Mouse (Mus musculus) embryonic facial prominence, embryonic 14.5 days (tissue): ENCODE results near the gene Pcsk2. TPM values are rescaled to one million over a fixed set of nuclear protein-coding genes. Genes with fewer than 3 reads are reported as not detected.

Experiments used
- ATAC-seq: fragments of 200-750 bp; cut with Nextera tagmentation; 2 replicates; pipeline ENCODE4 v1.8.0; 2017; ENCODE audit warnings: low read depth, moderate number of reproducible peaks, moderate TSS enrichment
- DNase-seq: peaks from one replicate; pipeline ENCODE4 v3.0.0-alpha.2; 2015; ENCODE audit warnings: low spot score
- H3K27ac ChIP-seq: fragments of 300-500 bp; sonication (generic); replicated peaks from 2 replicates; pipeline ENCODE4 v1.5.1; 2014; ENCODE audit warnings: low read depth, mild to moderate bottlenecking, low read length, moderate library complexity
- H3K27me3 ChIP-seq: fragments of 300-500 bp; sonication (generic); replicated peaks from 2 replicates; pipeline ENCODE4 v1.6.1; 2014; ENCODE audit warnings: low read length; ENCODE audit not compliant: control insufficient read depth, insufficient read depth
- H3K36me3 ChIP-seq: fragments of 300-500 bp; sonication (generic); 2 replicates; pipeline ENCODE4 v1.6.1; 2014; ENCODE audit warnings: low read length, mixed read lengths; ENCODE audit not compliant: control insufficient read depth, insufficient read depth
- H3K4me1 ChIP-seq: fragments of 300-500 bp; sonication (generic); 2 replicates; pipeline ENCODE4 v1.6.1; 2014; ENCODE audit warnings: antibody characterized with exemption, low read length; ENCODE audit not compliant: control insufficient read depth, insufficient read depth
- H3K4me2 ChIP-seq: fragments of 300-500 bp; sonication (generic); 2 replicates; pipeline ENCODE4 v1.6.1; 2014; ENCODE audit warnings: low read depth, mild to moderate bottlenecking, low read length, moderate library complexity, mixed read lengths
- H3K4me3 ChIP-seq: fragments of 300-500 bp; sonication (generic); 2 replicates; pipeline ENCODE4 v1.5.1; 2014; ENCODE audit warnings: low read depth, mild to moderate bottlenecking, low read length
- H3K9ac ChIP-seq: fragments of 300-500 bp; sonication (generic); 2 replicates; pipeline ENCODE4 v1.6.1; 2014; ENCODE audit warnings: low read depth, mild to moderate bottlenecking, low read length, moderate library complexity, mixed read lengths
- H3K9me3 ChIP-seq: fragments of 300-500 bp; sonication (generic); 2 replicates; pipeline ENCODE4 v1.6.1; 2016; ENCODE audit warnings: low read length; ENCODE audit not compliant: control insufficient read depth
- WGBS: fragments of 180-500 bp; shearing (Covaris S2); extraction: QIAGEN DNeasy Blood & Tissue Kit; methylation state at CpG from one replicate; pipeline ENCODE4 v1.1.7; 2014; 5-methylcytosine and 5-hydroxymethylcytosine counted together
- polyA plus RNA-seq: library from polyadenylated mRNA; unstranded; fragments of >200 nt; fragmentation: Nextera tagmentation; extraction: Ambion mirVana; gene quantifications from 2 replicates; pipeline ENCODE4 v1.2.1, GENCODE M21; 2014

The Pcsk2 gene
- polyA plus RNA-seq, 1 experiment from 2014 or later: 2.7 TPM

DNA sequence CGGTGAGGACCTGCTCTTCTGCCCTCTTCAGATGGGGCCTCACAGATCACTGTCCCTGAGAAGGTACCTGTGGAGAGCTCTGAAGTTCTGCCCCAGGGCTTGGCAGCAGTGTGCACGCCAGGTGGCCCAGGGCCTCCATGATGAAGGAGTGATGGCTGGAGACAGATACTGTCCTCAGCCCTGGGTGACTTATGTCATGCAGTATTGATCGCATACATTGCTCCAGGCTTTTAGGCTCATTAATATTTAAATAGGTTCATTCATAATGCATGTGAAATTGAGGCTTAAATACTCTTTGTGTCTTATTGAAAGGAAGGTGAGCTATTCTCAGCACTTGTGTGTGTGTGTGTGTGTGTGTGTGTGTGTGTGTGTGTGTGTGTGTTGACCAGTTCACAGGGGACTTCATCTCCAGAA, 157.0 kb downstream of the Pcsk2 start:
- Histone ChIP-seq H3K36me3 (no peaks in the 10 kb centered on the region), H3K9me3 (no peaks in the 10 kb centered on the region), H3K9ac (no peak overlapping the region), H3K4me2 (no peak overlapping the region), H3K27ac (no peak overlapping the region), H3K27me3 (no peaks in the 10 kb centered on the region), H3K4me3 (no peak overlapping the region), H3K4me1 (no peaks in the 10 kb centered on the region)
- ATAC-seq: peak; percentile 37; the same call in 1 of the 2 replicates
- no peak for DNase-seq
- WGBS: 70% methylated on average over 3 of the region's 3 CpGs

DNA sequence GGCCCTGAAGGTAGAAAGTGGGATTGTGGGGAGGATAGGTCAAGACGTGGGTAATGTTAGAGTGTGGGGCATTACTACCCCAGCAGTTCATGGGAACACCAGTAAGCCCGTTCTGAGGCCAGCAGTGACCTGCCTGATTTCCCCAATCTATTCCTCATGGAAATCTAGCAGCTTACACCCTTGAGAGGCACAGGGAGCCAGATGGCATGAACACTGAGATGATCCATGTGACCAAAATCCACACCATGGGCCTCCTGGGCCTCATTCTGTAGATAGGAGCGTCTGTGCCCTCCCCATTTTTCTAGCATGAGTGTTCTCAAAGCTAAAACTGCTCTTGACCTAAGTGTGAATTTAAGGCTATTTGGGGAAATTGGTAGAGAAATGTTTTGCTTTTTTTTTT, 162.2 kb downstream of the Pcsk2 start:
- Histone ChIP-seq H3K27me3 (no peaks in the 10 kb centered on the region), H3K9me3 (no peaks in the 10 kb centered on the region), H3K36me3 (no peaks in the 10 kb centered on the region), H3K4me2 (no peak overlapping the region), H3K4me3 (no peak overlapping the region), H3K27ac (no peak overlapping the region), H3K9ac (no peak overlapping the region), H3K4me1 (no peaks in the 10 kb centered on the region)
- no peak for ATAC-seq
- DNase-seq: no peak
- WGBS: 58% methylated on average over 3 of the region's 3 CpGs

DNA sequence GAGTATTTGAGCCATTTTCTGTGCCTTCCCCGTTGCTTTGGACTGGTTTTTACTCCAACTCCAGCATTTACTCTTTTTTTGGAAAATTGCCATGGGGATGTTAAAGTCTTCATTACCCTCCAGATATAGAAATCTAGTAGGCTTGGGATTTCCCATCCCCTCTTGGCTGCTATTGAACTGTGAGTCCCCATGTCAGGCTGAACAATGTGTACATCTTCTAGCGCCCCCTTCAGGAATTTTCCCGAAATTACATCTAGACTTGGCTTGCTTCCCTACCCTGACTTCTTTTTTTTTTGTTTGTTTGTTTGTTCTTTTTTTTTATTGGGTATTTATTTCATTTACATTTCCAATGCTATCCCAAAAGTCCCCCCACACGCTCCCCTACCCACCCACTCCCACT, 163.3 kb downstream of the Pcsk2 start:
- ATAC-seq (no peak), DNase-seq (peak; percentile 22)

DNA sequence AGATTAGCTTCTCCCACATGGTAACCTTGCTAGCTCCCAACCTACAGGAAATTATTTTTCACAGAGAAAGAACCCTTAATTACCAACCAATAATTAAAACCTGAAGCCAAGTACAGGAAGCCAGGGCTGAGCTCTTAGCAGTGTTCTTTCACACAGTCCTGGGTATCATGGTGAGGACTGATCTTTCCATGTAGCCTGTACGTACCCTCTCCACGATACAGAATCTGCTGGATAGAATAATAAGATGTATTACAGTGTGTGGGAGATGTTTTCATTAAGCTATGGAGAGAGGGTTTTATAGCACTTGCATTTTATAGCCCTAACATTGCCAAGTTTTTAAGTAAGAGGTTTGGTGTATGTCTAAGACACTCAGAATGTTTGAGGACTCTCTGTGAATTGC, 164.0 kb downstream of the Pcsk2 start:
- H3K36me3 ChIP-seq: no peaks in the 10 kb centered on the region
- 90% methylated on average over 2 of the region's 2 CpGs for WGBS
- no peaks in the 10 kb centered on the region for H3K4me1 ChIP-seq
- ATAC-seq: no peak
- H3K27me3 ChIP-seq: no peaks in the 10 kb centered on the region
- H3K4me3 ChIP-seq: no peak overlapping the region
- H3K9ac ChIP-seq: no peak overlapping the region
- H3K4me2 ChIP-seq: no peak overlapping the region
- no peaks in the 10 kb centered on the region for H3K9me3 ChIP-seq
- no peak overlapping the region for H3K27ac ChIP-seq
- no peak for DNase-seq

More for the DNA sequence above, 163.3 kb downstream of the Pcsk2 start:
- no peak overlapping the region for H3K4me3 ChIP-seq
- no peak overlapping the region for H3K4me2 ChIP-seq
- H3K4me1 ChIP-seq: no peaks in the 10 kb centered on the region
- H3K27me3 ChIP-seq: no peaks in the 10 kb centered on the region
- 27% methylated on average over 4 of the region's 4 CpGs for WGBS
- H3K27ac ChIP-seq: no peak overlapping the region
- H3K9me3 ChIP-seq: no peaks in the 10 kb centered on the region
- H3K36me3 ChIP-seq: no peaks in the 10 kb centered on the region
- H3K9ac ChIP-seq: no peak overlapping the region

DNA sequence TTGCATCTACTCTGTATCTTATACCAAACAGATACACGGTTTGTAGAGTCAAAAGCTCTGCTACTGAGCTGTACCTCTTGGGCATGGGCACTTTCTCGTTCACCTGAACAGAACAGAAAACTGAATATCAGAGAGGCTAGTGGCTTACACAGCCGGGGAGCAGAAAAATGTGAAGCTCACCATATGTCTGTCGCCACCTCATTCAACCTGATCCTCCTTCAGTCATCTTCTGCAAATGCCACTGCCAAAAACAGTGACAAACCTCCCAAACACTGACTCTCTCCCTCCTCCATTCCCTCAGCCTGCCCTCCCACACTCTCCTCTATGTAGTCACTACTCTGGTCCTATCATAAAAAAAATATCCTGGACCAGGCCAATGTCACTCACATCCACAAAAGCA, 165.9 kb downstream of the Pcsk2 start:
- no peak overlapping the region for H3K27ac ChIP-seq
- ATAC-seq: no peak

DNA sequence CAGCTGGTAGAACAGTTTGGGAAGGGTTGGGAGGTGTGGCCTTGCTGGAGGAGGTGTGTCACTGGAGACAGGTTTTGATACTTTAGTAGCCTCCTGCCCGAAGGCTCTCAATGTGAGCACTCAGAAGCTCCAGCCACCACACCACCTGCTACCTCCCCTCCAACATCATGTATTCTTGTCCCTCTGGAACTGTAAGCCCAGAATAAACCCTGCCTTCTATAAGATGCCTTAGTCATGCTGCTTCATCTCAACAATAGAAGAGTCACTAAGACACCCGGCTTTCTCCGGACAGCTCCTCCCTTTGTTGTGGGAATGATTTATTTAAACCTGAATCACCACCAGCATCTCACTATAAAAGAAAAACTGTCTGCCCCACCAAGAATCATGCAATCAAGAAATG, 166.9 kb downstream of the Pcsk2 start:
- H3K4me1 ChIP-seq: no peaks in the 10 kb centered on the region
- DNase-seq (no peak), ATAC-seq (no peak)
- no peaks in the 10 kb centered on the region for H3K9me3 ChIP-seq
- H3K27ac ChIP-seq: no peak overlapping the region
- no peak overlapping the region for H3K9ac ChIP-seq
- H3K4me2 ChIP-seq: no peak overlapping the region
- no peaks in the 10 kb centered on the region for H3K27me3 ChIP-seq
- H3K36me3 ChIP-seq: no peaks in the 10 kb centered on the region
- no peak overlapping the region for H3K4me3 ChIP-seq
- 78% methylated on average over 3 of the region's 3 CpGs for WGBS

More for the DNA sequence above, 165.9 kb downstream of the Pcsk2 start:
- no peak for DNase-seq
- Histone ChIP-seq H3K9me3 (no peaks in the 10 kb centered on the region), H3K9ac (no peak overlapping the region), H3K4me3 (no peak overlapping the region), H3K4me1 (no peaks in the 10 kb centered on the region), H3K27me3 (no peaks in the 10 kb centered on the region), H3K36me3 (no peaks in the 10 kb centered on the region), H3K4me2 (no peak overlapping the region)
- 67% methylated on average over 4 of the region's 4 CpGs for WGBS

DNA sequence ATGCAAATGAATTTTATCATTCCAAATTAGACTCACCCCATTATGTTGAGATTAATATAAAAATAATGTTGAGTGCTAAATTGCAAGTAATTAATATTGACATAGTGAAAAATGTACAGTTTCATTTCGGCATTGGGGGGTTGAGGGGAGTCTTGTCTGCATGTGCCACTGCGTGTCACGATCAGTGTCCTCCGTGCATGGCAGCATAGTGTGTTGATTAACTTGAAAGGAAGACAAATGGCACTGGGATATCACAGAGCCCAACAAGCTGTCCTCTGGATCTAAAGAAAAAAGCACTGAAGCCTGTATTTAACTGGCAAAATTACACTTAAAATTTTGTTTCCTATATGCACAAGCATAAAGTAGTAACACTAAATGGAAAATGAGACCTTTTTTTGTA, 167.9 kb downstream of the Pcsk2 start:
- H3K36me3 ChIP-seq: no peaks in the 10 kb centered on the region

DNA sequence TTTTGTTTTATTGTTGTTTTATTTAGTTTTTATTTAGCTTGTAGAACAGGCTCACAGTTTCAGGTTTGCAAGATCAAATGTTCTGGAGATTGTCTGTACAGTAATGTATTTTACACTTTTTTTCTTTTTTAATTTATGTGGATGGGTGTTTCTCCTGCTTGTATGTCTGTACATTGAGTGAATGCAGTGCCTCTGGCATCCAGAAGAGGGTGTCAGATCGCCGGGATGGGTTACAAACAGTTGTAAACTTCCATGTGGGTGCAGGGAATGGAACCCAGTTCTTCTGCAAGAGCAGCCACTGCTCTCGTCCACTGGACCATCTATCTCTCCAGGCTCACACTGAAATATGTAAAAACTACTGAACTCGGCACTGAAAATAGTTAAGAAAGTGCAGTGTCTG, 169.2 kb downstream of the Pcsk2 start:
- Histone ChIP-seq H3K4me3 (no peak overlapping the region), H3K36me3 (no peaks in the 10 kb centered on the region), H3K4me1 (no peaks in the 10 kb centered on the region), H3K27ac (no peak overlapping the region), H3K9me3 (no peaks in the 10 kb centered on the region), H3K27me3 (no peaks in the 10 kb centered on the region), H3K9ac (no peak overlapping the region), H3K4me2 (no peak overlapping the region)
- no peak for DNase-seq
- no peak for ATAC-seq
- WGBS: 65% methylated on average over 4 of the region's 4 CpGs

More for the DNA sequence above, 167.9 kb downstream of the Pcsk2 start:
- Histone ChIP-seq H3K4me1 (no peaks in the 10 kb centered on the region), H3K4me3 (no peak overlapping the region), H3K27ac (no peak overlapping the region), H3K9ac (no peak overlapping the region), H3K27me3 (no peaks in the 10 kb centered on the region), H3K4me2 (no peak overlapping the region), H3K9me3 (no peaks in the 10 kb centered on the region)
- 91% methylated on average over 4 of the region's 4 CpGs for WGBS
- DNase-seq (no peak), ATAC-seq (no peak)

DNA sequence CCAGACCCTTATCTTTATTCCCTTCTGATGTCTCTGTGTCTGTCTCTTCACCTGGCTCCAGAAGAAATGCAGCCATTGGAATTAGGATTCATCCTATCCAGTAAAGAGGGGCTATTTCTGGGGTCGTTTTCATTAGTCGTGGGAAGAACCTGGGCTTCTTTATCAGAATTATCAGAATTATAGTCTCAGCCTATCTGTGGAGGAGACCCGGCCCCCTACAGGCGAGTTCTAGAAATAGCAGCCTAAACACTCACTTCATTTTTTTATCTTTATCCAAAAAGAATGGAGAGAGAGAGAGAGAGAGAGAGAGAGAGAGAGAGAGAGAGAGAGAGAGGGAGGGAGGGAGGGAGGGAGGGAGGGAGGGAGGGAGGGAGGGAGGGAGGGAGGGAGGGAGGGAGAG, 177.3 kb downstream of the Pcsk2 start:
- 20% methylated on average over 4 of the region's 4 CpGs for WGBS
- H3K36me3 ChIP-seq: no peaks in the 10 kb centered on the region
- no peaks in the 10 kb centered on the region for H3K27me3 ChIP-seq
- no peak for ATAC-seq
- no peaks in the 10 kb centered on the region for H3K9me3 ChIP-seq
- H3K9ac ChIP-seq: no peak overlapping the region
- DNase-seq: no peak
- H3K4me1 ChIP-seq: no peaks in the 10 kb centered on the region
- no peak overlapping the region for H3K27ac ChIP-seq
- no peak overlapping the region for H3K4me3 ChIP-seq
- H3K4me2 ChIP-seq: no peak overlapping the region
